Mouse (Mus musculus) testis, adult 2 months (tissue): ENCODE results near the gene Slc35d1.

Experiments used
- CTCF ChIP-seq: fragments of 200-500 bp; IDR thresholded peaks from 2 replicates; pipeline ENCODE4 v1.5.1; 2012; ENCODE audit warnings: low read depth, mild to moderate bottlenecking, inconsistent platforms, low read length, moderate library complexity; ENCODE audit not compliant: control insufficient read depth, insufficient read depth, insufficient replicate concordance
- POLR2A ChIP-seq: fragments of 200-500 bp; IDR thresholded peaks from 2 replicates; pipeline ENCODE4 v1.6.1; 2012; ENCODE audit warnings: low read depth, mild to moderate bottlenecking, inconsistent platforms, low read length, moderate library complexity; ENCODE audit not compliant: control insufficient read depth

DNA sequence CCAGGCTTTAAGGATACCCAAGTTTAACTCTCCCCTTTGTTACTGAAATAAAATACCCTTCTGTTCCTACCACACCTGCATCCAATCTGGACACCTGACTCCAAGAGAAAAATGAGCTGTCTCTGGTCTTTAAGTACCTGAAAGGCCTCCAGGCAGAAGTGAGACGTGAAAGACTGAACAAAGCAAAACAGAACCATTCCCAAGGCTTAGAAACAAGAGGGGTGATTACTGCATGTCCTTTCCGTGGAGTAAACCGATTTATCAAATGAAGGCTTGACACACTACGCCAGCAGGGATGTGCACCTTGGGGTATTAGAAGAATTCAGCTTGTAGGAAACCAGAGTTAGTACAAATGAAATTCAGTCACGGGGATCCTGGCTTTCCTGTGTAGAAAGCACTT is 4.0 kb upstream of the Slc35d1 start:
- TF ChIP-seq POLR2A (no peak), CTCF (no peak)
